Mouse (Mus musculus) bone marrow, adult 2 months (tissue): ENCODE measurements around the gene Gm3776.

Experiments used
- CTCF ChIP-seq: fragments of 200-500 bp; IDR thresholded peaks from 2 replicates; pipeline ENCODE4 v1.5.1; 2011; ENCODE audit warnings: low read length, control low read depth; ENCODE audit not compliant: control insufficient read depth, insufficient read depth
- POLR2A ChIP-seq: fragments of 200-500 bp; IDR thresholded peaks from 2 replicates; pipeline ENCODE4 v1.6.1; 2011; ENCODE audit warnings: low read depth, mild to moderate bottlenecking, control low read depth, low read length, borderline replicate concordance; ENCODE audit not compliant: control insufficient read depth

DNA sequence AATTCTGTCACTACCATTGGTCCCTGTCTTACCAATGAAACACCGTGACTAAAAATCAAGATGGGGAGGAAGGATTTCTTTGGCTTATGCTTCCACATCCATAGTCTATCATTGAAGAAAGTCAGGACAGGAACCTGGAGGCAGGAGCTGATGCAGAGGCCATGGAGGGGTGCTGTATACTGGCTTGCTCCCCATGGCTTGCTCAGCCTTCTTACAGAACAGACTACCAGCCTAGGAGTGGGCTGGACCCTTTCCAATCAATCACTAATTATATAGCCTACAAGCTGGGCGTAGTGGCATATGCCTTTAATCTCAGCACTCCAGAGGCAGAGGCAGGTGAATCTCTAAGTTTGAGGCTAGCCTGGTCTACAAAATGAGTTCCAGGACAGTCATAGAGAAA lies 46.1 kb upstream of the Gm3776 start:
- TF ChIP-seq CTCF, result no peak
- TF ChIP-seq POLR2A, result no peak
